Mouse (Mus musculus) heart, embryonic 10.5 days (tissue): ENCODE measurements at regions not wholly inside any gene's neighbourhood (a gene's known extent, or its start where the extent isn't known, plus 50 kb on each side); places are given as distances from the start of the nearest gene placed in this dataset.

Source experiments
- DNase-seq: peaks from one replicate; pipeline ENCODE4 v3.0.0-alpha.2; 2017; ENCODE audit warnings: low spot score
- H3K27ac ChIP-seq: fragments of 300-500 bp; sonication (generic); 2 replicates; pipeline ENCODE4 v1.5.1; 2016; ENCODE audit warnings: mild to moderate bottlenecking
- H3K27me3 ChIP-seq: fragments of 300-500 bp; sonication (generic); 2 replicates; pipeline ENCODE4 v1.6.1; 2016; ENCODE audit warnings: mild to moderate bottlenecking; ENCODE audit not compliant: poor library complexity, insufficient read depth, severe bottlenecking
- H3K36me3 ChIP-seq: fragments of 300-500 bp; sonication (generic); 2 replicates; pipeline ENCODE4 v1.6.1; 2016; ENCODE audit warnings: mild to moderate bottlenecking, moderate library complexity
- H3K4me1 ChIP-seq: fragments of 300-500 bp; sonication (generic); 2 replicates; pipeline ENCODE4 v1.6.1; 2016; ENCODE audit warnings: mild to moderate bottlenecking
- H3K4me3 ChIP-seq: fragments of 300-500 bp; sonication (generic); 2 replicates; pipeline ENCODE4 v1.5.1; 2016; ENCODE audit warnings: mild to moderate bottlenecking, moderate library complexity
- H3K9me3 ChIP-seq: fragments of 300-500 bp; sonication (generic); 2 replicates; pipeline ENCODE4 v1.6.1; 2016; ENCODE audit warnings: mild to moderate bottlenecking, moderate library complexity
- WGBS: fragments of 180-500 bp; shearing (Covaris S2); methylation state at CpG from one replicate; pipeline ENCODE4 v1.1.7; 2016; 5-methylcytosine and 5-hydroxymethylcytosine counted together

GRCm38 (mm10) chr8:36339449-36339848 lies 573.9 kb downstream of the Gm19410 start:
- Histone ChIP-seq H3K27ac (no peak overlapping the region), H3K4me1 (no peaks in the 10 kb centered on the region), H3K9me3 (no peaks in the 10 kb centered on the region), H3K4me3 (no peak overlapping the region), H3K27me3 (no peaks in the 10 kb centered on the region), H3K36me3 (no peaks in the 10 kb centered on the region)
- WGBS: 88% methylated on average over 6 of the region's 6 CpGs
- DNase-seq: no peak

GRCm38 (mm10) chr8:36340454-36340853 lies 574.9 kb downstream of the Gm19410 start:
- H3K27me3 ChIP-seq: no peaks in the 10 kb centered on the region
- WGBS: 60% methylated on average over 3 of the region's 3 CpGs
- no peaks in the 10 kb centered on the region for H3K36me3 ChIP-seq
- no peaks in the 10 kb centered on the region for H3K9me3 ChIP-seq
- no peak for DNase-seq
- no peaks in the 10 kb centered on the region for H3K4me1 ChIP-seq
- H3K27ac ChIP-seq: no peak overlapping the region
- H3K4me3 ChIP-seq: no peak overlapping the region

DNA sequence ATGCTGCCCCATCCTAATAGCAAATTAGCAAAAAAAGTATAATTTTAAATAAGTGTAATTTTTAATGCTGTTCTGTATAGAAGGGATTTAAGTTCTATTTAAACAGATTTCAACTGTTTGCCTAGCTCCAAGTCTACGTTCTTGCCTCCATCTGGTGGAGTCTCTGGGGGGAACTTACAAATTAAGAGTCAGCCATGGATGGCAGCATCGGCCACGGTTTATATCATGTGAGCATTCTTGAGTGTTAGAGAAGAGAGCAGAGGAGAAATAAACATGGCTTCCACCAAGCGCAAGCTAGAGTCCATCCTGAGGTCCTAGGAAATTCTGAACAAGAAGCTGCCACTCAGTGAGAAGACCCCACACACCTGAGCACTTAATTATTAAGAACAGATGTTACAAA lies 576.4 kb downstream of the Gm19410 start:
- no peak overlapping the region for H3K27ac ChIP-seq
- H3K4me3 ChIP-seq: no peak overlapping the region
- H3K36me3 ChIP-seq: no peaks in the 10 kb centered on the region
- no peaks in the 10 kb centered on the region for H3K9me3 ChIP-seq
- no peaks in the 10 kb centered on the region for H3K4me1 ChIP-seq
- WGBS: 78% methylated on average over 4 of the region's 4 CpGs
- no peaks in the 10 kb centered on the region for H3K27me3 ChIP-seq
- no peak for DNase-seq

DNA sequence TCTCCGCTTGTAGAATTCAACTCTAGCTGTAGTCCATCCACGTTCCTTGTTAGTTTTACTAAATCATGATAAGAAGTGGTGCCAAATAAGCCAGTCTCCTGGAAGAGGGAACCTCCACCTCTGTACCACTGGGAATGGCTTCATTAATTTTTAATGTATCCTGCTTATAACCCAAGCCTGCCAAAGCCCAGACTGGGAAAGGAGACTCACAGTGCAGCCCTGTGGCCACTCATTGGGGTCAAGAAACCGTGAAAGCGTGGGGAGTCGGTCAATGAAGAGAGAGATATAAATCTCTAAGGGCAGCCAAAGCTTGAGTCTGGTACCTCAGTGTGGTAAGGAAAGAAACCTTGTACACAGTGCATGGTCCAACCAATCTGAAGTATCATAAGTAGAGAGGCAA lies 577.1 kb downstream of the Gm19410 start:
- 86% methylated on average over 5 of the region's 5 CpGs for WGBS
- H3K9me3 ChIP-seq: no peaks in the 10 kb centered on the region
- no peak overlapping the region for H3K4me3 ChIP-seq
- H3K4me1 ChIP-seq: no peaks in the 10 kb centered on the region
- no peak overlapping the region for H3K27ac ChIP-seq
- no peak for DNase-seq
- H3K36me3 ChIP-seq: no peaks in the 10 kb centered on the region
- H3K27me3 ChIP-seq: no peaks in the 10 kb centered on the region

DNA sequence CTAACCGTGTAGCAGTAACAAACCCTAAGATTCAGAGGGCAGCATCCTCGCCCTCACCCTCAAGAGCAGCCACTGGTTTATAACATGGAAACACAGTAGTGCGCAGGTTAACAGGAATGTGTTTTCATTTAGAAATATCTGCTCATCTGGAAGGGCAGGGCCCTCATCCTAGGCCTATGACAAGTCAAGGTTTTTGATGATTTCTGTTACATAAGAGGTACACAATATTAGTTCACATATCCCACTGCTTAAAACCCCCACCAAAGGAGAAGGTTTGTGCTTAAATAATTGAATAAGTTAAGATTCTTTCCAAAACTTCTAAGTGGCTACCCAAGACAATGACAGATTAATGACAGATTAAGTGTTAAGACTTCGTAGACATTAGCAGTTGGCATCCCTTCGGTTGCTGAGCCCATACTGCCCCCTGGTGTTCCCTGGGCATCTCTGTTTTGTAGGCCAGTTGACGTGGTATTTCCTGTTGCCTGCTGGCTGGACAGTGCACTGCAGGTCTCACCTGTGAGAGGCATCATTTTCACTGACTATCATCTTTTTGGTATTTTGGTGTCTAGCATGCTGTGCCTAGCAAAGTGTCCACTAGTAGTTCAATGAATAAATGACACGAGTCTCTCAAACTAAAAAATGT lies 581.2 kb downstream of the Gm19410 start:
- H3K36me3 ChIP-seq: no peaks in the 10 kb centered on the region
- H3K27ac ChIP-seq: no peak overlapping the region
- no peaks in the 10 kb centered on the region for H3K4me1 ChIP-seq
- WGBS: 45% methylated on average over 7 of the region's 7 CpGs
- DNase-seq: peak; percentile 81
- H3K4me3 ChIP-seq: no peak overlapping the region
- H3K9me3 ChIP-seq: no peaks in the 10 kb centered on the region
- H3K27me3 ChIP-seq: no peaks in the 10 kb centered on the region

DNA sequence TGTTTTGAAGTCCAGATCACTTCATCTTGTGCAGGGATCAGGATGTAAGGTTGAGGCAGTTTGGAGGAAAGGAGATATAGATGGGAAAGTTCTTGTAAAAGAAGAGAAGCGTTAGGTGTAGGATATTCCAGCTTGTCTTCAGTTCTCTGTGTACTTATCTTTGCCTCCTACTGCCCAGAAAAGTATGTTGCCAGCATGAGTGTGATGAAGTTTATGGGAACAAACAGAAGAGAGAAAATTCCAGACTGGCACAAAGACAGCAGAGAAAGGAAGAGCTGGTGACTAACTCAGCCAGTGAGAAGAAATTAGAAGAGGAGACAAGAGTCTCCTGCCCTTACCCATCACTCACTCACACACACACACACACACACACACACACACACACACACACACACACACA lies 582.5 kb downstream of the Gm19410 start:
- H3K36me3 ChIP-seq: no peaks in the 10 kb centered on the region
- H3K4me1 ChIP-seq: no peaks in the 10 kb centered on the region
- H3K27me3 ChIP-seq: no peaks in the 10 kb centered on the region
- H3K27ac ChIP-seq: no peak overlapping the region
- no peak overlapping the region for H3K4me3 ChIP-seq
- 77% methylated on average over 1 of the region's 1 CpGs for WGBS
- H3K9me3 ChIP-seq: no peaks in the 10 kb centered on the region
- DNase-seq: no peak

- WGBS: 13% methylated on average over 3 of the region's 3 CpGs
- no peak for DNase-seq
These were observed 589.3 kb downstream of the Gm19410 start for GRCm38 (mm10) chr8:36354926-36355325.

GRCm38 (mm10) chr8:36358998-36359397 lies 593.4 kb downstream of the Gm19410 start:
- no peaks in the 10 kb centered on the region for H3K36me3 ChIP-seq
- no peak overlapping the region for H3K4me3 ChIP-seq
- WGBS: 66% methylated on average over 2 of the region's 2 CpGs
- no peaks in the 10 kb centered on the region for H3K9me3 ChIP-seq
- 0 out of 2 replicates have a peak, but pooled peaks cover 2% of the 10 kb centered on the region for H3K4me1 ChIP-seq
- H3K27me3 ChIP-seq: no peaks in the 10 kb centered on the region
- no peak for DNase-seq
- no peak overlapping the region for H3K27ac ChIP-seq

More at GRCm38 (mm10) chr8:36354926-36355325, 589.3 kb downstream of the Gm19410 start:
- no peaks in the 10 kb centered on the region for H3K36me3 ChIP-seq
- no peaks in the 10 kb centered on the region for H3K9me3 ChIP-seq
- H3K27me3 ChIP-seq: no peaks in the 10 kb centered on the region
- H3K4me3 ChIP-seq: no peak overlapping the region
- H3K4me1 ChIP-seq: 0 out of 2 replicates have a peak, but pooled peaks cover 2% of the 10 kb centered on the region
- H3K27ac ChIP-seq: no peak overlapping the region

DNA sequence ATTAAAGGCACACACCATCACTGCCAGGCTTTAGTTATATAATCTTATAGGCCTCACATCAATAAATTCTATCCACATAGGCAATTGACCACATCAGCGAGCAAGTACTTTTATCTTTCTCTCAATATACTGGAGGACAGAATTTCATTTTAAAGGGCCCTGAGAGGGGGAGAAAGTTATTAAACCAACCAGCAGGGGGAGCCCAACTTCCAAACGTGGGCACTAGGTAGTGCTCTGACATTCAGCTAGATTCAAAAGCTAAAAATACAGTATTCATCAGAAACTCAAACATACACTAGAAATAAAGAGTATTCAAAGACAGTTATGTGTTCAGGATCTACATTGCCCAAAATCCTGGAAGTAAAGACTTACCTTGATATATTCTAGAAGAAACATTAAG lies 595.7 kb downstream of the Gm19410 start:
- no peak for DNase-seq
- no peaks in the 10 kb centered on the region for H3K27me3 ChIP-seq
- no peak overlapping the region for H3K27ac ChIP-seq
- H3K36me3 ChIP-seq: no peaks in the 10 kb centered on the region
- H3K4me3 ChIP-seq: no peak overlapping the region
- 12% methylated on average over 2 of the region's 2 CpGs for WGBS
- H3K4me1 ChIP-seq: no peaks in the 10 kb centered on the region
- no peaks in the 10 kb centered on the region for H3K9me3 ChIP-seq

DNA sequence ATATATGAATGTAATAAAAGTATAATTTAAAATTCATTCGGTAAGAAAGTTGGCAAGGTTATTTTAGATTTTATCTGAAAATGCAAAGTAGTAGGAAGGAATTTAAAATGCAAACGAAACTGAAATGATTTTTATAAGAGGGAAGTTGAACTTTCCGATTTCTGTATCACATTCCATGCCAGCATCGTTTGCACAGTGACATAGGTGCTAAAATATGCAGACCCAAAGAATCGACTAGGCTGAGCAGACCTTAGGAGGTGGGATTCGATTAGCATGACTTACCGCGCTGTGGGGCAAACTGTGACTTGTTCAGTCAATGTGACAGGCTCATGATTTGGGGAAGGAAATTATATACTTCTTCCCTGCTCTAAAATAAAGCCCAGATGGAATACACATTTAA lies 596.2 kb downstream of the Gm19410 start:
- H3K9me3 ChIP-seq: no peaks in the 10 kb centered on the region
- 41% methylated on average over 8 of the region's 8 CpGs for WGBS
- H3K27me3 ChIP-seq: no peaks in the 10 kb centered on the region
- no peaks in the 10 kb centered on the region for H3K36me3 ChIP-seq
- no peak for DNase-seq
- no peak overlapping the region for H3K4me3 ChIP-seq
- H3K4me1 ChIP-seq: no peaks in the 10 kb centered on the region
- no peak overlapping the region for H3K27ac ChIP-seq

DNA sequence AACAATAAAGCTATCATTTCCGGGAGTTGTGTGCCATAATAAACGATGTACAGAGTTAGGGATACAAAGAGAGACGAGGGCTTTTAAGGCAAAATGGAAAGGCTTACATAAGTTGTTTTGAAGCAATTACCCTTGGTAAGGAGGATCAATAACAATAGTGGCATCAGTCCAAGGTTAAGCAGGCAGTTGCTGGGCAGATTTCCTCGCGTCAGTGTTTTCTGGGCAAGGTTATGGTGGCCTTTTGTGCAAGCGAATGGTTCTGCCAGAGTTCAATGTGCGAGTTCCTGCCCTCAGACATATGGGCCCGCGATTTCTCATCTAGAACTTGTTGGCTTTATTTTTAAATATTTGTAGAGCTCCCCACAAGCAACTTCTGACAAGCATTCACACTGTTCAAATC lies 597.7 kb downstream of the Gm19410 start:
- Histone ChIP-seq H3K9me3 (no peaks in the 10 kb centered on the region), H3K4me1 (no peaks in the 10 kb centered on the region), H3K27me3 (no peaks in the 10 kb centered on the region), H3K27ac (no peak overlapping the region), H3K4me3 (no peak overlapping the region), H3K36me3 (no peaks in the 10 kb centered on the region)
- 81% methylated on average over 9 of the region's 9 CpGs for WGBS
- no peak for DNase-seq

GRCm38 (mm10) chr8:36364567-36365231 lies 599.1 kb downstream of the Gm19410 start:
- no peaks in the 10 kb centered on the region for H3K27me3 ChIP-seq
- H3K9me3 ChIP-seq: no peaks in the 10 kb centered on the region
- no peak for DNase-seq
- 80% methylated on average over 6 of the region's 6 CpGs for WGBS
- no peak overlapping the region for H3K4me3 ChIP-seq
- no peak overlapping the region for H3K27ac ChIP-seq
- H3K4me1 ChIP-seq: no peaks in the 10 kb centered on the region
- H3K36me3 ChIP-seq: no peaks in the 10 kb centered on the region

GRCm38 (mm10) chr8:36365945-36366344 lies 600.4 kb downstream of the Gm19410 start:
- WGBS: 66% methylated on average over 2 of the region's 2 CpGs
- DNase-seq: no peak
- H3K4me3 ChIP-seq: no peak overlapping the region

More at GRCm38 (mm10) chr8:36365945-36366344, 600.4 kb downstream of the Gm19410 start:
- H3K9me3 ChIP-seq: no peaks in the 10 kb centered on the region
- no peak overlapping the region for H3K27ac ChIP-seq
- no peaks in the 10 kb centered on the region for H3K4me1 ChIP-seq
- no peaks in the 10 kb centered on the region for H3K27me3 ChIP-seq
- no peaks in the 10 kb centered on the region for H3K36me3 ChIP-seq
